Mouse (Mus musculus) macrophage (primary cell): Measurements from ENCODE around the gene Il16. TPM values are rescaled to one million over a fixed set of nuclear protein-coding genes. Genes with fewer than 3 reads are reported as not detected.

Experiments used
- H3K27ac ChIP-seq: fragments of 350-480 bp; formaldehyde crosslinking; 2 replicates; pipeline ENCODE4 v1.9.0; 2021
- H3K36me3 ChIP-seq: fragments of 350-480 bp; formaldehyde crosslinking; 2 replicates; pipeline ENCODE4 v1.9.0; 2021; ENCODE audit errors: inconsistent target
- H3K4me3 ChIP-seq: fragments of 350-480 bp; formaldehyde crosslinking; 2 replicates; pipeline ENCODE4 v1.9.0; 2021; ENCODE audit errors: inconsistent target
- H3K79me2 ChIP-seq: fragments of 350-480 bp; formaldehyde crosslinking; 2 replicates; pipeline ENCODE4 v1.9.0; 2021; ENCODE audit errors: inconsistent target
- WGBS: methylation state at CpG from one replicate; pipeline ENCODE4 v1.1.7; 2026; ENCODE audit warnings: inconsistent platforms; ENCODE audit not compliant: missing documents; 5-methylcytosine and 5-hydroxymethylcytosine counted together
- polyA plus RNA-seq: library from polyadenylated mRNA; stranded (reverse); fragments of 250-400 nt; gene quantifications from 3 replicates; pipeline ENCODE4 v1.2.4, GENCODE M21; 2018; ENCODE audit warnings: inconsistent platforms

Il16 gene
- polyA plus RNA-seq, 1 experiment from 2014 or later, result 16.3 TPM

DNA sequence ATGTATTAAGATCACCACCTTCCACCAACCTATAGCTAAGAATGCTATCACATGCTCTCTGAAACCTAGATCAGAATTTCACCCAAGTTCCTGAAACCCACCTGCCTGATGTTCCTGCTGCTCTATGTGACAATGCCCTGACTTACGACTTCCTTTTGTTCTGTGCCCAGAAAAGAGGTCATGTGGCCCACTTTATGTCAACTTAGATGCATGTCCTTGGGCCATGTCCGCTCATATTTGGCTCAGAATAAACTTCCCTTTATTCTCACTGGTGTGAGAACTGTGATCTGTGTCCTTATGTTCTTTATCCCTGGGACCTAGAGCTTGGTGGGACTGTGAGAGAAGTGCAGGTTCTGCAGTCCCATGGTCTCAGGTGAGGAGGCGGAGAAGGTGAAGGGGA, 68.2 kb downstream of the Il16 start:
- Histone ChIP-seq H3K4me3 (no peak overlapping the region), H3K36me3 (no peaks in the 10 kb centered on the region), H3K79me2 (no peaks in the 10 kb centered on the region), H3K27ac (no peak overlapping the region)
- WGBS, result 40% methylated on average over 3 of the region's 3 CpGs

DNA sequence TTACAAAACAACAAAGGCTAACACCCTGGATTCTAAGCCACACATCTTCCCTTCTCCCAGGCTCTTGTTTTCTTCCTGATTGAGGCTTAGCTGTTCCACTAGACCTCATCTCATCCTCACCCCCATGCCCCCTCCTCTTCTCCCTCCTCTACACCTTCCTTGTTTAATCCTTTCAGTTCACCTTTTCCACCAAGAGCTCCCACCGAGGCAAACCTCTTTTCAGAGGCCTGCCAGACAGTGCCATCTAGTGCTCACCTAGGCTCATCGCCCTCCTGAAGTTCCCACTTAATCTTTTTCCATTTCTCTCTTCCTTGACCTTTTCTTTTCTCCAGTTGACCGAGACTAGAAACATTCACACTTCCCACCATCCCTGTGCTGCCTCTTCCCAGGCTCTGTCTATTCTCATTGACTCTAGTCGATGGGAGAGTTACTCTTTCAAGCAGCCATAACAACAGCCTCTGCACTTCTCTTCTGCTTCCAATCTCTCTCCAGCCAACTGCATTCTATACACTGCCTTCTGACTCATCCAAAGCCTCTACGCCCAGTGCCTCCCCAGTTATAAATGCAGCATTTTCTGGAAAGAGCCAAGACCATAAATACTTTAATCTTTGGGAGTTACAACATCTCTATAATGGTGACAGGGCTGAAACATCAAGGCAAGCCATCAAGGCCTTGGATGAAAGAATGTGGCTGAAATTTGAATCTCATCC, 69.8 kb downstream of the Il16 start:
- 28% methylated on average over 4 of the region's 5 CpGs for WGBS
- no peaks in the 10 kb centered on the region for H3K79me2 ChIP-seq

DNA sequence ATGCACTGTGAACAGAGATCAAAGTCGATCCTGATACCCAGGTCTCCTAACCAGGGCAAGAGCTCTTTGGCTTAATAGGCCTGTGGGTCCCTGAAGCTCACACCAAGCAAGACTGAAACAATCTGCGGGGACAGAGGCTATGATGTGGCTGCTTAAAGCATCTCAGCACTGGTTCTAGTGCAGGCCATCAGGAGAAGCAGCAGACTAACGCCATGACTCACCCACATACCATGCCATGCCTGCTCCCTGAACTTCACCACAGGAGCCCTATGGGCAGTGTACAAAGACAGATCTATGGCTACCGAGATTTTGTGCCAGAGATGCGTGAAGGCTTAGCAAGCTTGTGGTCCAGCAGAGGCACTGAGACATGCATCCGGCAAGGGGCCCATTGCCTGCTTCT, 74.0 kb downstream of the Il16 start:
- H3K27ac ChIP-seq, result no peak overlapping the region
- H3K4me3 ChIP-seq, result no peak overlapping the region
- no peaks in the 10 kb centered on the region for H3K36me3 ChIP-seq
- 92% methylated on average over 6 of the region's 6 CpGs for WGBS
- H3K79me2 ChIP-seq, result no peaks in the 10 kb centered on the region

More for the DNA sequence above, 69.8 kb downstream of the Il16 start:
- Histone ChIP-seq H3K27ac (no peak overlapping the region), H3K4me3 (no peak overlapping the region), H3K36me3 (no peaks in the 10 kb centered on the region)

DNA sequence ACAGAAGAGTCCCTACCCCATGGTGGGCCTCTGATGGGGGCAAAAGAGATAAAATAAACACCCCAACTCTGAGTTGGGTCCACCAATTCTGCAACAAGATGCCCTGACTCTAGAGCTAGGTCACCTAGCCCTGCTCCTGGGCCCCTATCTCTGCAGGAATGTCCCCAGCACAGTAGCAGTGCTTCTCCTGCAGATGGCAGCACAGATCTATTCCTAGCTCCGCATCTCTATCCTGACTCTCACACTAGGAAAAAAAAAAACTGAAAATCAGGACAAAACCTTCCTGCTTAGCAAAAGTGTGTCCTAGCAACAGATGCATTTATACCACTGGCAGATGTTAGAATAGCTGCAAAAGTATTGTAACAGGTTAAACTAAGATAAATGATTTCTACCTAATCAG, 76.8 kb downstream of the Il16 start:
- Histone ChIP-seq H3K79me2 (no peaks in the 10 kb centered on the region), H3K4me3 (no peak overlapping the region), H3K27ac (no peak overlapping the region), H3K36me3 (no peaks in the 10 kb centered on the region)
- WGBS, result 44% methylated on average over 1 of the region's 1 CpGs

DNA sequence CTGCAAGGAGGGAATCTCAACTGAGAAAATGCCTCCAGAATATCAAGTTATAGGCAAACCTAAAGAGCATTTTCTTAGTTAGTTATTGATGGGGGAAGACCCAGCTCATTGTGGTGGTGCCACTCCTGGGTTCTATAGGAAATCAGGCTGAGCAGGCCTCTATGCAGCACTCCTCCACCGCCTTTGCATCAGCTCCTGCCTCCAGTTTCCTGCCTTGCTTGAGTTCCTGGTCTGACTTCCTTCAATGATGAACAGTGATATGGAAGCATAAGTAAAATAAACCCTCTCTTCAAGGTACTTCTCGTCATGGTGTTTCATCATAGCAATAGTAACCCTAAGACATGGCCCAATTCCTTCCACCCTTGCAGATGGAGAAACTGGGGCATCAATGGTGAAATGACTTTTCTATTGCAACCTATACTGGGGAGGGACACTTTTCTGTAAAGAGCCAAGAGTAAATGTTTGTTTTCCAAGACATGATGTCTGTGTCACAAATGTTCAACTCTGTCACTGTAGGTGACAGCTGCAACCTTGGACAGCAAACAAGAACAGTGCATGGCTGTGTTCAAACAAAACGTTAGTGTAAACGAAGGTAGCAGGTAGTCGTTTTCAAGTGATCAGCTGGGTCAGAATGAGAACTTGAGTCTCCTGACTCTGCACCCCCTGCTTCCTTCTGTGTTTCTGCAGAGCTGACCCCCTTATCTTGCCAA, 77.4 kb downstream of the Il16 start:
- 73% methylated on average over 5 of the region's 5 CpGs for WGBS

DNA sequence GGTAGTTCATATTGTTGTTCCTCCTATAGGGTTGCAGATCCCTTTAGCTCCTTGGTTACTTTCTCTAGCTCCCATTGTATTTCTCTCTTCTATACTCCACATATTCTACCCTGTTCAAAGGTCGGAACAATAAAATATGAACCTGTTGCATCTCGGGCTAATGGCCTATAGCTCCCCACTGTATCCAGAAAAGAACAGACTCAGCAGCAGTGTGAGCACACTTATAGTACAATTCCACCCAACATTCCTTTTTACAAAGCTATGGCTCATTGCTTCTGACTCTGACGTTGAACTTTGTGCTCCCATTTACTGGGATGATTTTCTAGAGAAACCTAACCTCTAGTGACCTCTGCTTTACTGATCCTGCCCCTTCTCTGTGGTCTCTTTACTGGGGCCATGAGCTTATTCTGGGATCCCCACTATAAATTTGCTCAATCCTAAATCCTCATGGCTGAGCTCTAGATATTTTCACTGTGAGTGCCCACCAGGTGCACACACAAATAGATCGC, 79.4 kb downstream of the Il16 start:
- 100% methylated on average over 4 of the region's 4 CpGs for WGBS
- H3K27ac ChIP-seq, result no peak overlapping the region
- no peaks in the 10 kb centered on the region for H3K79me2 ChIP-seq
- H3K36me3 ChIP-seq, result no peaks in the 10 kb centered on the region
- H3K4me3 ChIP-seq, result no peak overlapping the region

More for the DNA sequence above, 77.4 kb downstream of the Il16 start:
- Histone ChIP-seq H3K4me3 (no peak overlapping the region), H3K36me3 (no peaks in the 10 kb centered on the region), H3K27ac (no peak overlapping the region), H3K79me2 (no peaks in the 10 kb centered on the region)

DNA sequence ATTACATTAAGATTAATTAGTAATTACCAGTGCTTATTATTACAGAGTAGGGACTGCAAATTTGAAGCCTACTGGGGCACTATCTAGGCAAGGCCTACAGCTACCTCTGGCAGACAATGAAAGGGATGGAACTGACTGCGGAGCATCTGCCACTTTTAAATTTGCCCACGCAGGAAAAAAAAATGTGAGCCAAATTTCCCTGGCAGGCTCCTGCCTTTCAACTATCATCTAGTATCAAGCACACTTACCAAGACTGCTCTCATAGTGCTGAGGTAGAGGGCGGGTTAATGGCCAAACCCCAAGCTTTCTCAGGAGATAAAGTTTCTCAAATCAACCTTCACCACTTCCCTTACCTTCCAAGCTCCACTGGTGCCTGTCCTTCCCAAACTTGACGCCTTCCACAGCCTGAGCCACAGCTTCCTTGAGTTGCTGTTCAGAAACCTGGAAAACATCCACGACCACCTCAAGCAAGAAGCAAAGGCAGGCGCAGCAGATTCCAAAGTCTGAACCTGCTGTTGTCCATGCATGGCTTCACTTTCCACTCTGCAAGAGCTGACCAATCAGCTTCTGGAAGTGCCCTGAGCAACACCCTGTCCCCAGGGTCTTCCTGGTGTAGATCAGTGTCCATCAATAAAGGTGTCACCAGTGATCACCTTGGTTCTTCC, 82.7 kb downstream of the Il16 start:
- 89% methylated on average over 6 of the region's 6 CpGs for WGBS
- H3K36me3 ChIP-seq, result no peaks in the 10 kb centered on the region
- H3K79me2 ChIP-seq, result no peaks in the 10 kb centered on the region

DNA sequence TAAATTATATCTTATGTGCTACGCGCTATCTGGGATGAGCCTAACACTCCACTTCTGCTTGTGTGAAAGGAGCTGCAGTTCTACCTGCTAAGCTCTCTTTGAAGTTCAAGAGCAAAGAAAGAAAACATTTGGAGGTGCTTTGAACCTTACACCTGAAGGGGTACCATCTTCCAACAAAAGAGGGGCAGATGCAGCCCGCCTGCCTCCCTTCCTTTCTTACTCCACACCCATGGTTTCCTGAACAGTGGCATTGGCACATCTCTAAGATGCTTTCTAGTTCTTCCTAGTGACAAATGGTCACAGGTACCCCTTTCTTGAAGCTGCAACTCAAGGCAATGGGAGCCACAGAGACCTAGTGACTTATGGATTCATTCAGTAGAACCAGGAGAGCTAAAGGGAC, 83.8 kb downstream of the Il16 start:
- Histone ChIP-seq H3K4me3 (no peak overlapping the region), H3K36me3 (no peaks in the 10 kb centered on the region), H3K79me2 (no peaks in the 10 kb centered on the region), H3K27ac (no peak overlapping the region)
- 82% methylated on average over 3 of the region's 3 CpGs for WGBS

More for the DNA sequence above, 82.7 kb downstream of the Il16 start:
- H3K4me3 ChIP-seq, result no peak overlapping the region
- no peak overlapping the region for H3K27ac ChIP-seq

DNA sequence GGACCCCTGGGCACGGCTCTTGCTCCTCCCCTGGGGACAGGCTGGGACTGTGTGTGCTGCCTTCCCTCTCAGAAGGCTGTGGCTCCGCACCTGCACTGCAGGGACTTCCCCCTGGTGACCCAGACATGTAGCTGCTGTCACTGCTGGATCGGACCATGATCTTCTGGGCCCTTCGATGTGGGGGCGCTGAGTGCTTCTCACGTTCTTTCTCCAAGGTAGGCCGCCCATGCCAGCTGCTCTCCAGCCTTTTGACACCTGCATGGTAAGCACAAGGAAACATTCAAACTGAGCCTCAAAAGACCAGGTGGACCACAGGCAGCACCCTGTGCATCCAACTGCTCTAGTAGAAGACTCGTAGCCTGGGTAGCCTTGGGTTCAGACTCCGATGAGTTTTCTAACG, 84.5 kb downstream of the Il16 start:
- no peak overlapping the region for H3K4me3 ChIP-seq
- 79% methylated on average over 10 of the region's 10 CpGs for WGBS
- no peaks in the 10 kb centered on the region for H3K79me2 ChIP-seq
- no peak overlapping the region for H3K27ac ChIP-seq
- no peaks in the 10 kb centered on the region for H3K36me3 ChIP-seq

DNA sequence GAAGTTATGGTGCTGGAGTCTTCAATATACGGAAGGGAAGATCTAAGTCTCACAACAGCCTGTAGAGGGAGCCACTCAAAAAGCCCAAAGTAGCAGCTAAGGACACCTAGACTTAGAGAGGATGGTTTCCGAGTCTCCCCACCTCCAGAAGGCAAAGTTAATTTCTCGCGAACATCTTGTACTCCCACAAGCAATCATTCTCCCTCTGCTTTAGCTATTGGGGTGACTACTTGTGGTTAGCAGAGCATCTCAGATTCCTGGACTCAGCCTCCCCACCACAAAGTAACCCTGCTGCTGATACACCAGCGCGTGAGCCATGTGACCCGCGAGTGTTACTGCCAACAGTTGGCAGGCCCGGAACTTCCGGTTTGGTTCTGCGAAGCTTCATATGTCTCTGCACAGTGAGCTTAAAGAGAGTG, 85.2 kb downstream of the Il16 start:
- 75% methylated on average over 11 of the region's 11 CpGs for WGBS
- peak overlapping the region; percentile 77 for H3K27ac ChIP-seq
- H3K4me3 ChIP-seq, result no peak overlapping the region
- no peaks in the 10 kb centered on the region for H3K79me2 ChIP-seq
- no peaks in the 10 kb centered on the region for H3K36me3 ChIP-seq

DNA sequence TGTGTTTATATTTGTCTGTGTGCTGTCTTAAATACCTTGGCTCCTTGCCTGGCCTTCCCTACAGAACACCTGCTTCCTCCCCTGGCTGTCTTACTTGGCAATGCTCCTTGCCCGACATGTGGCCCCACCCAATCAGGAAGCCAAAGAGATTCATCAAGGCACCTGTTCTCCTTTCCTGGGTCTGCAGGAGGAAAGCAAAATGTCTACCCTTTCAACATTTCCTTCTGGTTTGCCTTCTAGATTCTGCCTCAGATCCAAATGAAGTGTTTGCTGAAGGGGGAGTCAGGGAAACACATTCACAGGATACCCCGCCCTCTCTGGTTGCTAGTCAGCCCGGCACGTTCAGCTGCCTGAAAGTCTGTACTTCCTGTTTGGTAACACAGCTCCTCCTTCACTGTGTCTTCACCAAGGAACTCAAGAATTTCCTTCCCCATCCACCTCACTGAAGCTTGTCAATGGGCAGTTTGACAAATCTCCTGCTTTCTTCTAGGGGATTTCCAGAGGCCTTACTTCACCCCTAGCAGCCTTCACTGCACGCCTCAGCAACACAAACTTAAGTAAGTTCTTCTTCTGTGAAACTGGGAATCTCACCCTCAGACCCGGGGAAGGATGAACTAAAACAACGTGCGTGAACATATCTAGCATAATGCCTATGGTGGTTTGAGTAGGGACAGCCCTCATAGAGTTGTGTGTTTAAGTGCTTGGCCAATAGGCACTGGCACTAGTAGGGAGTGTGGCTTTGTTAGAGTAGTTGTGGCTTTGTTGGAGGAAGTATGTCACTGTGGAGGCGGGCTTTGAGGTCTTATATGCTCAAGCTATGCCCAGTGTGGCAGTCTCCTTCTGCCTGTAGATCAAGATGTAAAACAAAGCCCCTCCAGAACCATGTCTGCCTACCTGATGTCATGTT, 86.1 kb downstream of the Il16 start:
- no peak overlapping the region for H3K4me3 ChIP-seq
- H3K79me2 ChIP-seq, result peaks cover 8% of the 10 kb centered on the region; the same call in 1 of the 2 replicates
- 22% methylated on average over 9 of the region's 9 CpGs for WGBS
- H3K36me3 ChIP-seq, result no peaks in the 10 kb centered on the region
- peak overlapping the region; percentile 77 for H3K27ac ChIP-seq

DNA sequence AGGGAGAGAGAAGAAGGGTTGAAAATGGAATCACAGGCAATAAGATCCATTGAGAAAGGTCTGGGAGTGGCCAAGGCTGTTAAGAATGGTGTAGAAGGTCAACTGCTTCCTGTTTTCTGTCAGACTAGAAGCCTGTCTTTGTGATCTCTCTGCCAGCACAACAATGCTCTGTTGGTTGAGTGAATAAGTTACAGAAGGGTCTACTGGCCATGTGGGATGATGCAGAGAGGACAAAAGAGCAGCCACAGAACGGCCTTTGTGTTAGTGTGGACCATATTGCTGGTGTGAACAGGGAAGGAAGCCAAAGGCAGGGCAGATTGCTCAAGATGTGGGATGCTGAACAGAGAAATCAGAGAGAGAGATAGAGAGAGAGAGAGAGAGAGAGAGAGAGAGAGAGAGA, 86.8 kb downstream of the Il16 start:
- Histone ChIP-seq H3K27ac (peak overlapping the region; percentile 77), H3K36me3 (no peaks in the 10 kb centered on the region), H3K79me2 (peaks cover 15% of the 10 kb centered on the region; the same call in 1 of the 2 replicates), H3K4me3 (no peak overlapping the region)
- WGBS, result 22% methylated on average over 1 of the region's 1 CpGs

DNA sequence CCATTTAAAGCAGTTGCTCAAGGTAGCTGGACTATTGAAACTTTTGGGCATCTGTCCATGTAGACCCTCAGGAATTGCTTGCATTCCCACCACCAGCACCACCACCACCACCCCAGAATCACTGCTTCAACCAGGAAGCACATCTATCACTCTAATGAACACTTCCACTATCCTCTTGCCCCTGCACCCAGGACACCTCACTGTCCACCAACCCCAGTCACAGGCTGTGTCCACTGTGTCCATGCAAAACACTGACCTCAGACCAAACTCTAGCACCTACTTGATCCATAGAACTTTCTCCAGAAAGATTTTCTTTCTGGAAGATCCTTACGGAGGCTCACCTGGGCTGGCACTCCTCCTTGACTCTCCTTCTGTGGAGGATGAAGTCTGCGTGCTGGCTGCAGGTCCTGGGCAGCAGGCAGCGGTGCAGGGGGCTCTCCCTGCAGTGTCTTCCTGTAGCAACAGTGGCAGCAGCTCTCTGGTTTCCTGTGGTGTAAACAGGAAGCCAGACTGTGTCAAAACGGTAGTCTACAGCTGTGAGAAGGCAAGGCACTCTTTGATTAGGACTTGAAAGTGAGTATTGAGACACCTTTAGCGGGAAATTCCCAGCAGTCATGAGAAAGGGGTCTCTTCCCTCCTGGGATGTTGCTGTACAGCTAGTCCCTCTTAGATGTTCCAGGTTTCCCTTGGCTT, 90.4 kb downstream of the Il16 start:
- Histone ChIP-seq H3K27ac (peak overlapping the region; percentile 76), H3K4me3 (peak overlapping the region; percentile 57), H3K79me2 (peaks cover 43% of the 10 kb centered on the region), H3K36me3 (no peaks in the 10 kb centered on the region; the same call in 1 of the 2 replicates)
- WGBS, result 3% methylated on average over 5 of the region's 5 CpGs
